20 mouse cellular contexts compared by ENCODE assay signal in the genomic region with DNA sequence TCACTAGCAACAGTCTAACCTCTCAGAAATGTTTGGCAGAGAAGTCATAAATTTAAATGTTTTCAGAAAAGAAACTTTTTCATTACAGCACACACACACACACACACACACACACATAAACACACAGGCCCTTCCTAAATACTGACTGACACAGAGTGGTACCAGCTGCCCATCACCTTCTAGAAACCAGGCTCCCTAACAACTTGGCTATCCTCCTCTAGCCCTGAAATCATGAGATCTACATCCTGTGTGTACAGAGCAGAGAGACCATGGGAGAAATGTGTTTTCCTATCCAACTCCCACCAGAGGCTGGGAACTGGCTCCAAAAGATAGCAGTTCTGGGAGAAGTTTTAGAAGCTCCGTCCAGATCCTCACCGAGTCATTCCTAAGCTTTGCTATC.
DNase-seq lines count a peak whose midpoint lies in the region; ATAC-seq and TF ChIP-seq lines count a peak whose summit lies in the region.
"Had no signal": no experiment of that assay in that cellular context is flagged by ENCODE, and none has a peak within 500 bp of the region (broad histone marks: within the 10 kb centered on the region; RNA-seq: fewer than 3 reads in every experiment).

No protein-coding gene starts in this region.

- peak; percentile 53 to 67 for DNase-seq in heart, adult 18-20 months
- DNase-seq in intestine, embryonic 14.5 days (ENCODE audit: low spot score), result no peak
- DNase-seq in lung, postnatal 10 days, result peak; percentile 39
- DNase-seq in lung, postnatal 36 days, result no peak
- no peak for DNase-seq in cerebellum, adult 9-11 months
- DNase-seq: adrenal gland, postnatal 10 days; cerebellum, adult 11 months; cerebellum, postnatal 25 days; liver; liver, postnatal 0 days; right cerebral cortex, postnatal 25 days; thymus, adult 18-20 months had no signal

- peaks cover 51% of the 10 kb centered on the region for H3K4me1 ChIP-seq in heart, embryonic 11.5 days (ENCODE audit: control insufficient read depth, insufficient read depth, low read length)
- peaks cover 57% of the 10 kb centered on the region for H3K4me1 ChIP-seq in intestine, embryonic 14.5 days (replicated peaks; ENCODE audit: control insufficient read depth, insufficient read depth, low read length)
- H3K4me1 ChIP-seq in intestine, postnatal 0 days (replicated peaks; ENCODE audit: control insufficient read depth, insufficient read depth, low read length), result 0 out of 2 replicates have a peak, but pooled peaks cover 6% of the 10 kb centered on the region
- H3K4me1 ChIP-seq in stomach, embryonic 15.5 days, result peaks cover 18% of the 10 kb centered on the region

- H3K9ac ChIP-seq in heart, embryonic 11.5 days (ENCODE audit: low read depth, low read length), result no peak overlapping the region
- no peak overlapping the region for H3K9ac ChIP-seq in intestine, embryonic 14.5 days (ENCODE audit: low read length)
- no peak overlapping the region for H3K9ac ChIP-seq in intestine, postnatal 0 days (ENCODE audit: low read depth, low read length)
- H3K9ac ChIP-seq in stomach, embryonic 15.5 days, result no peak overlapping the region
- H3K9ac ChIP-seq: liver, postnatal 0 days had no signal

- H3K4me3 ChIP-seq in heart, embryonic 11.5 days (ENCODE audit: low read depth, low read length), result no peak overlapping the region
- no peak overlapping the region for H3K4me3 ChIP-seq in intestine, embryonic 14.5 days (ENCODE audit: low read depth, low read length)
- H3K4me3 ChIP-seq in intestine, postnatal 0 days (ENCODE audit: low read depth, low read length), result no peak overlapping the region
- H3K4me3 ChIP-seq in stomach, embryonic 15.5 days (replicated peaks), result no peak overlapping the region
- H3K4me3 ChIP-seq: erythroblast, embryonic 14.5 days; layer of hippocampus, adult 2 months had no signal

- no peaks in the 10 kb centered on the region for H3K27me3 ChIP-seq in heart, embryonic 11.5 days (ENCODE audit: control insufficient read depth, insufficient read depth, low read length)
- no peaks in the 10 kb centered on the region for H3K27me3 ChIP-seq in intestine, embryonic 14.5 days (replicated peaks; ENCODE audit: control insufficient read depth, insufficient read depth, low read length)
- H3K27me3 ChIP-seq in intestine, postnatal 0 days (replicated peaks; ENCODE audit: control insufficient read depth, insufficient read depth, low read length), result no peaks in the 10 kb centered on the region
- H3K27me3 ChIP-seq in stomach, embryonic 15.5 days (replicated peaks), result no peaks in the 10 kb centered on the region
- H3K27me3 ChIP-seq: CH12.LX had no signal

- no peak for ATAC-seq in heart, embryonic 11.5 days (replicated peaks; ENCODE audit: insufficient number of reproducible peaks, low FRiP score, low TSS enrichment)
- no peak for ATAC-seq in intestine, embryonic 14.5 days (replicated peaks; ENCODE audit: low FRiP score, low TSS enrichment, low read depth)
- ATAC-seq in intestine, postnatal 0 days, result no peak
- no peak; the same call in 1 of the 2 replicates for ATAC-seq in stomach, embryonic 15.5 days (ENCODE audit: insufficient read depth, low FRiP score, low read depth)
- ATAC-seq: forebrain, embryonic 16.5 days; hindbrain, embryonic 16.5 days; liver, postnatal 0 days had no signal

- H3K4me2 ChIP-seq in heart, embryonic 11.5 days, result no peak overlapping the region
- no peak overlapping the region for H3K4me2 ChIP-seq in intestine, embryonic 14.5 days (ENCODE audit: low read length)
- no peak overlapping the region for H3K4me2 ChIP-seq in intestine, postnatal 0 days (replicated peaks; ENCODE audit: low read depth)
- no peak overlapping the region for H3K4me2 ChIP-seq in stomach, embryonic 15.5 days

- no peak for TF ChIP-seq CTCF in intestine, postnatal 0 days (IDR thresholded peaks at IDR 0.05; ENCODE audit: low read depth)

- H3K27ac ChIP-seq in heart, embryonic 11.5 days (ENCODE audit: low read depth, low read length), result no peak overlapping the region
- H3K27ac ChIP-seq in intestine, embryonic 14.5 days (ENCODE audit: low read depth), result peak overlapping the region; percentile 38; the same call in 1 of the 2 replicates
- H3K27ac ChIP-seq in intestine, postnatal 0 days (ENCODE audit: low read depth, low read length), result no peak overlapping the region
- peak overlapping the region; percentile 59; the same call in 1 of the 2 replicates for H3K27ac ChIP-seq in stomach, embryonic 15.5 days
- H3K27ac ChIP-seq: layer of hippocampus, adult 2 months had no signal

- WGBS in heart, embryonic 11.5 days (ENCODE audit: insufficient replicate concordance), result 30% methylated on average over 2 of the region's 2 CpGs
- 72% methylated on average over 2 of the region's 2 CpGs for WGBS in intestine, embryonic 14.5 days
- 73% methylated on average over 2 of the region's 2 CpGs for WGBS in intestine, postnatal 0 days
- 58% methylated on average over 2 of the region's 2 CpGs for WGBS in stomach, embryonic 15.5 days

- H3K36me3 ChIP-seq in heart, embryonic 11.5 days (ENCODE audit: control insufficient read depth, insufficient read depth, low read length), result no peaks in the 10 kb centered on the region
- H3K36me3 ChIP-seq in intestine, embryonic 14.5 days (ENCODE audit: control insufficient read depth, insufficient read depth, low read length), result no peaks in the 10 kb centered on the region
- H3K36me3 ChIP-seq in intestine, postnatal 0 days (ENCODE audit: control insufficient read depth, insufficient read depth), result no peaks in the 10 kb centered on the region
- H3K36me3 ChIP-seq in stomach, embryonic 15.5 days, result no peaks in the 10 kb centered on the region

- no peaks in the 10 kb centered on the region for H3K9me3 ChIP-seq in heart, embryonic 11.5 days (replicated peaks; ENCODE audit: control insufficient read depth, low read length)
- no peaks in the 10 kb centered on the region for H3K9me3 ChIP-seq in intestine, embryonic 14.5 days (ENCODE audit: control insufficient read depth, low read length)
- H3K9me3 ChIP-seq in intestine, postnatal 0 days (ENCODE audit: control insufficient read depth), result no peaks in the 10 kb centered on the region
- H3K9me3 ChIP-seq in stomach, embryonic 15.5 days, result no peaks in the 10 kb centered on the region

Comparison
In these comparisons a context has a peak if more than half of its experiments do, and no peak if none do; other contexts are left out.
1. DNase-seq: peak in heart, adult 18-20 months (2 of 2) and lung, postnatal 10 days (single experiment); none in intestine, embryonic 14.5 days (single experiment), lung, postnatal 36 days (single experiment) and cerebellum, adult 9-11 months (single experiment).
2. H3K27ac ChIP-seq: peak in intestine, embryonic 14.5 days (single experiment) and stomach, embryonic 15.5 days (single experiment); none in heart, embryonic 11.5 days (single experiment) and intestine, postnatal 0 days (single experiment).